Mouse (Mus musculus): ENCODE measurements at regions not wholly inside any gene's neighbourhood (a gene's known extent, or its start where the extent isn't known, plus 50 kb on each side); places are given as distances from the start of the nearest gene placed in this dataset.
A peak's percentile ranks its signal among the peaks of the same experiment; 100 is the strongest.

- H3K9ac ChIP-seq (replicated peaks): no peak overlapping the region
- 94% methylated on average over 4 of the region's 4 CpGs for WGBS
- no peak overlapping the region for H3K4me2 ChIP-seq (replicated peaks)
- no peak overlapping the region for H3K27ac ChIP-seq (replicated peaks)
- no peaks in the 10 kb centered on the region for H3K36me3 ChIP-seq
- no peak overlapping the region for H3K4me3 ChIP-seq
- H3K9me3 ChIP-seq: no peaks in the 10 kb centered on the region
- no peak for ATAC-seq (replicated peaks)
- H3K27me3 ChIP-seq: no peaks in the 10 kb centered on the region
- H3K4me1 ChIP-seq: peaks cover 5% of the 10 kb centered on the region; the same call in 1 of the 2 replicates
Observed at GRCm38 (mm10) chr1:177627814-177628213, 101.8 kb upstream of the 1700016C15Rik start.

- H3K27ac ChIP-seq (replicated peaks): no peak overlapping the region
- H3K4me3 ChIP-seq: no peak overlapping the region
- no peaks in the 10 kb centered on the region for H3K36me3 ChIP-seq
- H3K9me3 ChIP-seq: no peaks in the 10 kb centered on the region
- 84% methylated on average over 9 of the region's 9 CpGs for WGBS
- no peak overlapping the region for H3K4me2 ChIP-seq (replicated peaks)
- no peaks in the 10 kb centered on the region for H3K4me1 ChIP-seq
- ATAC-seq (replicated peaks): no peak
- H3K27me3 ChIP-seq: no peaks in the 10 kb centered on the region
- H3K9ac ChIP-seq (replicated peaks): no peak overlapping the region
Observed at GRCm38 (mm10) chr1:177633966-177634602, 95.5 kb upstream of the 1700016C15Rik start.

- Histone ChIP-seq H3K4me3 (no peak overlapping the region), H3K4me1 (peaks cover 13% of the 10 kb centered on the region), H3K27me3 (no peaks in the 10 kb centered on the region), H3K9ac (replicated peaks) (no peak overlapping the region), H3K4me2 (replicated peaks) (no peak overlapping the region), H3K9me3 (no peaks in the 10 kb centered on the region), H3K36me3 (no peaks in the 10 kb centered on the region), H3K27ac (replicated peaks) (no peak overlapping the region)
- no peak for ATAC-seq (replicated peaks)
- WGBS: 57% methylated on average over 9 of the region's 9 CpGs
Observed at GRCm38 (mm10) chr1:177637061-177637460, 92.6 kb upstream of the 1700016C15Rik start.

GRCm38 (mm10) chr1:177638381-177638780 is 91.2 kb upstream of the 1700016C15Rik start:
- Histone ChIP-seq H3K4me2 (replicated peaks) (no peak overlapping the region), H3K36me3 (no peaks in the 10 kb centered on the region), H3K9ac (replicated peaks) (no peak overlapping the region), H3K9me3 (no peaks in the 10 kb centered on the region), H3K27me3 (no peaks in the 10 kb centered on the region), H3K4me1 (peaks cover 13% of the 10 kb centered on the region), H3K4me3 (no peak overlapping the region), H3K27ac (replicated peaks) (no peak overlapping the region)
- no peak for ATAC-seq (replicated peaks)
- 93% methylated on average over 10 of the region's 10 CpGs for WGBS

GRCm38 (mm10) chr1:177639931-177640846 is 89.4 kb upstream of the 1700016C15Rik start:
- ATAC-seq (replicated peaks): peak; percentile 77
- no peaks in the 10 kb centered on the region for H3K36me3 ChIP-seq
- peak overlapping the region; percentile 25 for H3K4me3 ChIP-seq
- H3K9me3 ChIP-seq: no peaks in the 10 kb centered on the region
- peaks cover 13% of the 10 kb centered on the region for H3K4me1 ChIP-seq
- H3K27me3 ChIP-seq: no peaks in the 10 kb centered on the region
- H3K9ac ChIP-seq (replicated peaks): peak overlapping the region; percentile 22; the same call in 1 of the 2 replicates
- peak overlapping the region; percentile 41 for H3K4me2 ChIP-seq (replicated peaks)
- H3K27ac ChIP-seq (replicated peaks): peak overlapping the region; percentile 20
- 21% methylated on average over 20 of the region's 20 CpGs for WGBS

GRCm38 (mm10) chr1:177642712-177643467 is 86.7 kb upstream of the 1700016C15Rik start:
- H3K9ac ChIP-seq (replicated peaks): no peak overlapping the region
- H3K4me3 ChIP-seq: no peak overlapping the region
- H3K4me2 ChIP-seq (replicated peaks): no peak overlapping the region
- H3K9me3 ChIP-seq: no peaks in the 10 kb centered on the region
- H3K27ac ChIP-seq (replicated peaks): no peak overlapping the region
- no peaks in the 10 kb centered on the region for H3K36me3 ChIP-seq
- WGBS: 83% methylated on average over 10 of the region's 10 CpGs
- peaks cover 13% of the 10 kb centered on the region for H3K4me1 ChIP-seq
- ATAC-seq (replicated peaks): no peak
- no peaks in the 10 kb centered on the region for H3K27me3 ChIP-seq

- H3K27me3 ChIP-seq: no peaks in the 10 kb centered on the region
- H3K4me2 ChIP-seq (replicated peaks): no peak overlapping the region
- no peak overlapping the region for H3K9ac ChIP-seq (replicated peaks)
- no peaks in the 10 kb centered on the region for H3K36me3 ChIP-seq
- no peak overlapping the region for H3K27ac ChIP-seq (replicated peaks)
- ATAC-seq (replicated peaks): no peak
- H3K4me3 ChIP-seq: no peak overlapping the region
- no peaks in the 10 kb centered on the region for H3K9me3 ChIP-seq
- WGBS: 73% methylated on average over 3 of the region's 3 CpGs
- H3K4me1 ChIP-seq: peaks cover 13% of the 10 kb centered on the region
Observed at GRCm38 (mm10) chr1:177643662-177644061, 86.0 kb upstream of the 1700016C15Rik start.

- Histone ChIP-seq H3K4me2 (replicated peaks) (no peak overlapping the region), H3K9me3 (no peaks in the 10 kb centered on the region), H3K4me1 (peaks cover 13% of the 10 kb centered on the region), H3K4me3 (no peak overlapping the region), H3K27me3 (no peaks in the 10 kb centered on the region), H3K9ac (replicated peaks) (no peak overlapping the region), H3K36me3 (no peaks in the 10 kb centered on the region), H3K27ac (replicated peaks) (no peak overlapping the region)
- ATAC-seq (replicated peaks): no peak
- WGBS: 84% methylated on average over 4 of the region's 4 CpGs
Observed at GRCm38 (mm10) chr1:177644214-177644613, 85.4 kb upstream of the 1700016C15Rik start.

GRCm38 (mm10) chr1:177645327-177645726 is 84.3 kb upstream of the 1700016C15Rik start:
- no peak for ATAC-seq (replicated peaks)
- WGBS: 63% methylated on average over 4 of the region's 4 CpGs

GRCm38 (mm10) chr1:177645897-177646535 is 83.6 kb upstream of the 1700016C15Rik start:
- no peak overlapping the region for H3K4me3 ChIP-seq
- no peak overlapping the region for H3K27ac ChIP-seq (replicated peaks)
- WGBS: 80% methylated on average over 5 of the region's 5 CpGs

More at GRCm38 (mm10) chr1:177645327-177645726, 84.3 kb upstream of the 1700016C15Rik start:
- Histone ChIP-seq H3K4me2 (replicated peaks) (no peak overlapping the region), H3K27ac (replicated peaks) (no peak overlapping the region), H3K36me3 (no peaks in the 10 kb centered on the region), H3K9me3 (no peaks in the 10 kb centered on the region), H3K4me1 (peaks cover 7% of the 10 kb centered on the region), H3K4me3 (no peak overlapping the region), H3K9ac (replicated peaks) (no peak overlapping the region), H3K27me3 (no peaks in the 10 kb centered on the region)

GRCm38 (mm10) chr1:177647876-177648275 is 81.7 kb upstream of the 1700016C15Rik start:
- H3K27ac ChIP-seq (replicated peaks): no peak overlapping the region
- H3K9me3 ChIP-seq: no peaks in the 10 kb centered on the region
- H3K4me3 ChIP-seq: no peak overlapping the region
- H3K4me1 ChIP-seq: no peaks in the 10 kb centered on the region
- H3K9ac ChIP-seq (replicated peaks): no peak overlapping the region
- no peaks in the 10 kb centered on the region for H3K27me3 ChIP-seq
- H3K36me3 ChIP-seq: no peaks in the 10 kb centered on the region
- no peak overlapping the region for H3K4me2 ChIP-seq (replicated peaks)
- 90% methylated on average over 1 of the region's 1 CpGs for WGBS
- no peak for ATAC-seq (replicated peaks)

More at GRCm38 (mm10) chr1:177645897-177646535, 83.6 kb upstream of the 1700016C15Rik start:
- Histone ChIP-seq H3K4me2 (replicated peaks) (no peak overlapping the region), H3K36me3 (no peaks in the 10 kb centered on the region), H3K9me3 (no peaks in the 10 kb centered on the region), H3K4me1 (peaks cover under 1% of the 10 kb centered on the region; the same call in 1 of the 2 replicates), H3K27me3 (no peaks in the 10 kb centered on the region), H3K9ac (replicated peaks) (no peak overlapping the region)
- no peak for ATAC-seq (replicated peaks)
